16 mouse cellular contexts compared by ENCODE assay signal in genomic region chr13:71272431-71272830, GRCm38 (mm10).
DNase-seq lines count a peak whose midpoint lies in the region; ATAC-seq and TF ChIP-seq lines count a peak whose summit lies in the region.
"Had no signal": no experiment of that assay in that cellular context is flagged by ENCODE, and none has a peak within 500 bp of the region (broad histone marks: within the 10 kb centered on the region; RNA-seq: fewer than 3 reads in every experiment).

No protein-coding gene starts in this region.

- no peak overlapping the region for H3K4me2 ChIP-seq in kidney, postnatal 0 days (ENCODE audit: low read length)
- no peak overlapping the region for H3K4me2 ChIP-seq in hindbrain, postnatal 0 days (ENCODE audit: low read depth, low read length)
- H3K4me2 ChIP-seq: hindbrain, embryonic 15.5 days; limb, embryonic 13.5 days; midbrain, embryonic 12.5 days had no signal

- no peak overlapping the region for H3K4me3 ChIP-seq in liver, adult 2 months (ENCODE audit: insufficient read depth, low read depth, low read length)
- H3K4me3 ChIP-seq in kidney, postnatal 0 days (replicated peaks; ENCODE audit: low read depth, low read length), result no peak overlapping the region
- H3K4me3 ChIP-seq in hindbrain, postnatal 0 days (ENCODE audit: low read length), result no peak overlapping the region
- H3K4me3 ChIP-seq: hindbrain, embryonic 15.5 days; left cerebral cortex, adult 2 months; limb, embryonic 13.5 days; midbrain, embryonic 12.5 days had no signal

- no peak overlapping the region for H3K27ac ChIP-seq in liver, adult 2 months (replicated peaks; ENCODE audit: insufficient read depth, low read depth, low read length)
- peak overlapping the region; percentile 13 for H3K27ac ChIP-seq in kidney, postnatal 0 days
- H3K27ac ChIP-seq in hindbrain, postnatal 0 days, result no peak overlapping the region
- H3K27ac ChIP-seq: hindbrain, embryonic 15.5 days; left cerebral cortex, adult 2 months; limb, embryonic 13.5 days; midbrain, embryonic 12.5 days had no signal

- no peak for TF ChIP-seq CTCF in liver, adult 2 months (IDR thresholded peaks at IDR 0.05; ENCODE audit: low read depth, low read length)
- no peak for TF ChIP-seq CTCF in kidney, postnatal 0 days (IDR thresholded peaks at IDR 0.05; ENCODE audit: low read depth)
- TF ChIP-seq CTCF in hindbrain, postnatal 0 days (IDR thresholded peaks at IDR 0.05; ENCODE audit: low read depth), result no peak

- H3K79me2 ChIP-seq in liver, adult 2 months (ENCODE audit: control insufficient read depth, insufficient read depth, low read length), result no peaks in the 10 kb centered on the region

- no peaks in the 10 kb centered on the region for H3K4me1 ChIP-seq in liver, adult 2 months (ENCODE audit: control insufficient read depth, insufficient read depth, low read length)
- peaks cover 4% of the 10 kb centered on the region for H3K4me1 ChIP-seq in kidney, postnatal 0 days (replicated peaks; ENCODE audit: insufficient read depth, low read length)
- H3K4me1 ChIP-seq in hindbrain, postnatal 0 days (ENCODE audit: insufficient read depth, low read length), result no peaks in the 10 kb centered on the region
- H3K4me1 ChIP-seq: hindbrain, embryonic 15.5 days; midbrain, embryonic 12.5 days had no signal

- no peaks in the 10 kb centered on the region for H3K9me3 ChIP-seq in kidney, postnatal 0 days (replicated peaks; ENCODE audit: low read length)
- H3K9me3 ChIP-seq in hindbrain, postnatal 0 days (ENCODE audit: low read length), result no peaks in the 10 kb centered on the region
- H3K9me3 ChIP-seq: hindbrain, embryonic 15.5 days; limb, embryonic 13.5 days; midbrain, embryonic 12.5 days had no signal

- peak; percentile 71 for ATAC-seq in kidney, postnatal 0 days (replicated peaks; ENCODE audit: low FRiP score, low read depth)
- ATAC-seq in hindbrain, postnatal 0 days, result no peak
- ATAC-seq: CD4-positive, CD25-positive, alpha-beta regulatory T cell, adult 4 months; liver, postnatal 0 days had no signal

- H3K27me3 ChIP-seq in liver, adult 2 months (ENCODE audit: control insufficient read depth, insufficient read depth, low read length), result no peaks in the 10 kb centered on the region
- no peaks in the 10 kb centered on the region for H3K27me3 ChIP-seq in kidney, postnatal 0 days (ENCODE audit: insufficient read depth, low read length)
- no peaks in the 10 kb centered on the region for H3K27me3 ChIP-seq in hindbrain, postnatal 0 days (ENCODE audit: insufficient read depth, low read length)
- H3K27me3 ChIP-seq: hindbrain, embryonic 15.5 days; limb, embryonic 13.5 days; midbrain, embryonic 12.5 days had no signal

- peak; percentile 4 for DNase-seq in liver, adult 2 months (ENCODE audit: extremely low read depth, low read depth, low spot score)
- DNase-seq in liver, result no peak
- DNase-seq in adrenal gland, postnatal 14 days, result peak; percentile 72
- DNase-seq in kidney, postnatal 0 days (ENCODE audit: low spot score), result peak; percentile 33
- no peak for DNase-seq in lung, postnatal 4 days
- no peak for DNase-seq in hindbrain, postnatal 0 days (ENCODE audit: low spot score)
- no peak for DNase-seq in right cerebral cortex, adult 18-20 months
- DNase-seq: cerebellum, adult 9-10 months; forebrain, postnatal 0 days; heart, postnatal 10 days; liver, postnatal 0 days had no signal

- 67% methylated on average over 5 of the region's 5 CpGs for WGBS in liver, adult 2 months
- WGBS in kidney, postnatal 0 days, result 57% methylated on average over 5 of the region's 5 CpGs
- WGBS in hindbrain, postnatal 0 days, result 67% methylated on average over 5 of the region's 5 CpGs

- H3K9ac ChIP-seq in liver, adult 2 months (ENCODE audit: low read depth, low read length), result no peak overlapping the region
- no peak overlapping the region for H3K9ac ChIP-seq in kidney, postnatal 0 days (ENCODE audit: low read depth, low read length)
- H3K9ac ChIP-seq in hindbrain, postnatal 0 days (replicated peaks; ENCODE audit: low read length), result no peak overlapping the region
- H3K9ac ChIP-seq: forebrain, postnatal 0 days; hindbrain, embryonic 15.5 days; limb, embryonic 13.5 days; liver, postnatal 0 days; midbrain, embryonic 12.5 days had no signal

- TF ChIP-seq POLR2A in liver, adult 2 months (IDR thresholded peaks at IDR 0.05; ENCODE audit: extremely low read depth, insufficient read depth, low read length), result no peak

- H3K36me3 ChIP-seq in liver, adult 2 months (ENCODE audit: control insufficient read depth, insufficient read depth, low read length), result no peaks in the 10 kb centered on the region
- no peaks in the 10 kb centered on the region for H3K36me3 ChIP-seq in kidney, postnatal 0 days (ENCODE audit: insufficient read depth, low read length)
- no peaks in the 10 kb centered on the region for H3K36me3 ChIP-seq in hindbrain, postnatal 0 days (ENCODE audit: insufficient read depth, low read length)
- H3K36me3 ChIP-seq: hindbrain, embryonic 15.5 days; limb, embryonic 13.5 days; midbrain, embryonic 12.5 days had no signal

Comparison
In these comparisons a context has a peak if more than half of its experiments do, and no peak if none do; other contexts are left out.
1. DNase-seq: peak in liver, adult 2 months (single experiment), adrenal gland, postnatal 14 days (single experiment) and kidney, postnatal 0 days (single experiment); none in liver (single experiment), lung, postnatal 4 days (0 of 2), hindbrain, postnatal 0 days (single experiment) and right cerebral cortex, adult 18-20 months (single experiment).